Mouse (Mus musculus) MEL (cell line): ENCODE data around the gene Rrad. TPM values are rescaled to one million over a fixed set of nuclear protein-coding genes. Genes with fewer than 3 reads are reported as not detected.

Experiments used
- DNase-seq: peaks from one replicate; pipeline ENCODE4 v3.0.0; 2011; ENCODE audit warnings: low read depth, low spot score
- H3K27ac ChIP-seq: 2 replicates; pipeline ENCODE4 v1.5.1; 2012; ENCODE audit warnings: low read depth, mild to moderate bottlenecking, control low read depth, low read length, moderate library complexity; ENCODE audit not compliant: control insufficient read depth
- H3K27me3 ChIP-seq, 2 experiments: fragments of 150-350 bp in 1 of 2; sonication (generic) in 1 of 2; 2 replicates each; pipeline ENCODE4 v1.6.1; 2012; ENCODE audit warnings: low read length in 2 of 2, mild to moderate bottlenecking in 2 of 2, improper control_type of control experiment in 1 of 2, moderate library complexity in 1 of 2; ENCODE audit not compliant: insufficient read depth in 2 of 2, control insufficient read depth in 1 of 2
- H3K36me3 ChIP-seq, 2 experiments: 2 replicates each; pipeline ENCODE4 v1.6.1; 2012 to 2014; ENCODE audit warnings: low read length in 2 of 2, improper control_type of control experiment in 1 of 2, inconsistent platforms in 1 of 2, mild to moderate bottlenecking in 1 of 2; ENCODE audit not compliant: insufficient read depth in 2 of 2, control insufficient read depth in 1 of 2
- H3K4me1 ChIP-seq, 2 experiments: fragments of 150-350 bp in 1 of 2; sonication (generic) in 1 of 2; 2 replicates each; pipeline ENCODE4 v1.6.1; 2012; ENCODE audit warnings: low read length in 2 of 2, improper control_type of control experiment in 1 of 2, mild to moderate bottlenecking in 1 of 2; ENCODE audit not compliant: insufficient read depth in 2 of 2, control insufficient read depth in 1 of 2
- H3K4me3 ChIP-seq, 2 experiments: fragments of 150-350 bp in 1 of 2; sonication (generic) in 1 of 2; 2 replicates each; pipeline ENCODE4 v1.5.1; 2012; ENCODE audit warnings: low read depth in 2 of 2, low read length in 2 of 2, mild to moderate bottlenecking in 2 of 2, moderate library complexity in 2 of 2, control low read depth in 1 of 2, improper control_type of control experiment in 1 of 2; ENCODE audit not compliant: control insufficient read depth in 1 of 2, insufficient read depth in 1 of 2
- H3K79me2 ChIP-seq: 2 replicates; pipeline ENCODE4 v1.6.1; 2012; ENCODE audit warnings: mild to moderate bottlenecking, low read length, moderate library complexity; ENCODE audit not compliant: control insufficient read depth, poor library complexity, insufficient read depth
- H3K9ac ChIP-seq: 2 replicates; pipeline ENCODE4 v1.6.1; 2012; ENCODE audit warnings: low read depth, mild to moderate bottlenecking, control low read depth, low read length, moderate library complexity; ENCODE audit not compliant: control insufficient read depth, poor library complexity, severe bottlenecking
- H3K9me3 ChIP-seq: fragments of 150-350 bp; sonication (generic); replicated peaks from 2 replicates; pipeline ENCODE4 v1.6.1; 2012; ENCODE audit warnings: mild to moderate bottlenecking, low read length, improper control_type of control experiment, moderate library complexity; ENCODE audit not compliant: insufficient read depth
- CHD1 ChIP-seq: IDR thresholded peaks from 2 replicates; pipeline ENCODE4 v1.6.1; 2012; ENCODE audit warnings: low read depth, mild to moderate bottlenecking, inconsistent platforms, low read length, improper control_type of control experiment
- GATA1 ChIP-seq: IDR thresholded peaks from 2 replicates; pipeline ENCODE4 v1.6.1; 2011; ENCODE audit warnings: low read depth, low read length, improper control_type of control experiment
- HCFC1 ChIP-seq: IDR thresholded peaks from 2 replicates; pipeline ENCODE4 v1.6.1; 2012; ENCODE audit warnings: low read depth, mild to moderate bottlenecking, inconsistent platforms, low read length, improper control_type of control experiment, moderate library complexity
- KAT2A ChIP-seq: conservative IDR thresholded peaks from 2 replicates; pipeline ENCODE4 v1.6.1; 2012; ENCODE audit warnings: low read depth, low read length, improper control_type of control experiment, inconsistent platforms
- MEF2A ChIP-seq: IDR thresholded peaks from 2 replicates; pipeline ENCODE4 v1.6.1; 2014; ENCODE audit warnings: low read depth, mild to moderate bottlenecking, inconsistent platforms, low read length, improper control_type of control experiment; ENCODE audit not compliant: poor library complexity, insufficient replicate concordance, severe bottlenecking; ENCODE audit errors: extremely low read depth
- MYB ChIP-seq: IDR thresholded peaks from 2 replicates; pipeline ENCODE4 v1.6.1; 2011; ENCODE audit warnings: mild to moderate bottlenecking, low read depth, low read length, improper control_type of control experiment
- MYC ChIP-seq: IDR thresholded peaks from 2 replicates; pipeline ENCODE4 v1.6.1; 2011; ENCODE audit warnings: low read depth, mild to moderate bottlenecking, low read length, improper control_type of control experiment, moderate library complexity
- UBTF ChIP-seq: IDR thresholded peaks from 2 replicates; pipeline ENCODE4 v1.6.1; 2012; ENCODE audit warnings: low read depth, mild to moderate bottlenecking, inconsistent platforms, low read length, improper control_type of control experiment, moderate library complexity, borderline replicate concordance; ENCODE audit not compliant: insufficient read depth
- USF2 ChIP-seq, 2 experiments: IDR thresholded peaks; 2 replicates each; pipeline ENCODE4 v1.6.1; 2011 to 2012; ENCODE audit warnings: improper control_type of control experiment in 2 of 2, low read length in 2 of 2, borderline replicate concordance in 1 of 2, inconsistent platforms in 1 of 2, low read depth in 1 of 2, mild to moderate bottlenecking in 1 of 2; ENCODE audit not compliant: insufficient read depth in 1 of 2
- ZNF384 ChIP-seq: IDR thresholded peaks from 2 replicates; pipeline ENCODE4 v1.6.1; 2012; ENCODE audit warnings: low read depth, mild to moderate bottlenecking, inconsistent platforms, low read length, improper control_type of control experiment
- polyA plus RNA-seq, 2 experiments: library from polyadenylated mRNA; stranded (reverse) in 1 of 2; unstranded in 1 of 2; fragments of >175 nt in 1 of 2; fragments of >200 nt in 1 of 2; gene quantifications; 2 replicates each; pipeline versions ENCODE4 v1.2.1 to v1.2.4; 2012; ENCODE audit warnings: low replicate concordance in 2 of 2, low read depth in 1 of 2; ENCODE audit not compliant: insufficient read length in 2 of 2, insufficient read depth in 1 of 2, missing spikeins in 1 of 2
- total RNA-seq: library from RNA; depleted of rRNA; stranded (reverse); fragments of 300-350 nt; gene quantifications from 2 replicates; pipeline ENCODE4 v1.2.3, GENCODE M21; 2012

The Rrad gene
- total and polyA plus RNA-seq, 3 experiments, result 8.9 to 9.4 TPM; not detected in 1

- no peak for DNase-seq
- no peak overlapping the region for H3K9ac ChIP-seq
- no peaks in the 10 kb centered on the region for H3K9me3 ChIP-seq
- TF ChIP-seq ZNF384 (peak; percentile 61; the same call in 1 of the 2 replicates), KAT2A (no peak)
- H3K36me3 ChIP-seq, result peaks cover 0 to 37% of the 10 kb centered on the region in 2 experiments; a peak in 2 of 4 replicates
- no peak overlapping the region; a peak in 1 of 4 replicates for H3K4me3 ChIP-seq
- no peaks in the 10 kb centered on the region for H3K27me3 ChIP-seq
- peaks cover 9 to 27% of the 10 kb centered on the region in 2 experiments for H3K4me1 ChIP-seq
- peaks cover 38% of the 10 kb centered on the region for H3K79me2 ChIP-seq
- no peak overlapping the region; the same call in 1 of the 2 replicates for H3K27ac ChIP-seq
Measured at GRCm38 (mm10) chr8:104594611-104595362, 36.3 kb downstream of the Rrad start.

GRCm38 (mm10) chr8:104593536-104594325 lies 37.4 kb downstream of the Rrad start:
- Histone ChIP-seq H3K4me1 (peaks cover 15 to 32% of the 10 kb centered on the region in 2 experiments), H3K79me2 (peaks cover 38% of the 10 kb centered on the region)
- TF ChIP-seq MYC (no peak), GATA1 (no peak), USF2 (IDR thresholded peaks at IDR 0.05; ENCODE audit: borderline replicate concordance in 1 of 2, insufficient read depth in 1 of 2, low read depth in 1 of 2, low read length in 2 of 2) (no peak), CHD1 (no peak), MEF2A (no peak), HCFC1 (no peak), MYB (no peak), ZNF384 (no peak), UBTF (no peak)

More at GRCm38 (mm10) chr8:104593536-104594325, 37.4 kb downstream of the Rrad start:
- H3K9me3 ChIP-seq, result no peaks in the 10 kb centered on the region
- no peaks in the 10 kb centered on the region for H3K27me3 ChIP-seq
- H3K9ac ChIP-seq, result no peak overlapping the region
- no peak overlapping the region for H3K27ac ChIP-seq
- H3K36me3 ChIP-seq, result peaks cover 0 to 42% of the 10 kb centered on the region in 2 experiments; a peak in 2 of 4 replicates
- H3K4me3 ChIP-seq, result no peak overlapping the region
- no peak for DNase-seq
